Mouse (Mus musculus) heart, postnatal 0 days (tissue): ENCODE measurements around the gene Tanc1.

Experiments used
- CTCF ChIP-seq: IDR thresholded peaks from 2 replicates; pipeline ENCODE4 v1.5.1; 2016; ENCODE audit warnings: antibody characterized with exemption, control low read depth, low read depth
- EP300 ChIP-seq: IDR thresholded peaks from 2 replicates; pipeline ENCODE4 v1.6.1; 2016; ENCODE audit warnings: antibody characterized with exemption, low read depth

DNA sequence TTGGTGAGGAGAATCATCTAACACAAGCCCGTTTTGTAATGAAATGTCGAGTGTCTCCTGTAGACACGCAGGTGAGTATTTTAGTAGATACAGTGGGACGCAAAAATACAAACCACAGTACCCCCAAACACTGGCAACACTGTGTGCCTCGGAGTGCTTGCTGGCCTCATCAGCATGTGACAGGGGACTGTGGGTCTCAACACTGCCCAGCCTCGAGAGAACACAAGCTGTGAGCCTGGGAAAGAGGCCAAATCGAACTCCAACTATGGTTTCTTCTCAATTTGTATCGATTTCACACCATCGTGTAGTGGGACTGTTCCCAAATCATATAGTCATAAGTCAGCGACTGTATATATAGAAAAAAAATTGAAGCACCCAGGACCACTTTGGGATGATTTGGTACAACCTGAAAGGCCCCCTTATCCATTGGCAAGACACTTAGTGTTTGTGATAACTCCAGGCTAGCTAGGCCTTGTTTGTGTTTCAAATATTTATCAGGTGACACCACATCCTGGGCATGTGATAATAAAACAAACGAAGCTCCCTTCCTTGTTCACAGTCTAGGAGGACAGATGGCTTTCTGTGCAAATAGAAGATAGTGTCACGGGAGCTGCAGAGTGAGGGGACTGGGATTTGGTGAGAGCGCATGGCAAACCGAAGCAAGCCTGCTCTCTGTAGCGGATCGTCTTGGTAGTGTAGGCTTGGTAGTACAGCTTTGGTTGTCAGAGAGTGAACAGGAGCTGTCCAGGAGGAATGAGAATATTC lies 53.1 kb downstream of the Tanc1 start:
- TF ChIP-seq EP300 (no peak), CTCF (no peak)
